ENCODE assay signal across 26 mouse cellular contexts in genomic region chr2:59752148-59752547, GRCm38 (mm10).
DNase-seq lines count a peak whose midpoint lies in the region; ATAC-seq and TF ChIP-seq lines count a peak whose summit lies in the region.
"Had no signal": no experiment of that assay in that cellular context is flagged by ENCODE, and none has a peak within 500 bp of the region (broad histone marks: within the 10 kb centered on the region; RNA-seq: fewer than 3 reads in every experiment).

No protein-coding gene starts in this region.

- H3K4me3 ChIP-seq in kidney, postnatal 0 days (replicated peaks; ENCODE audit: low read depth, low read length): no peak overlapping the region
- no peak overlapping the region for H3K4me3 ChIP-seq in embryonic facial prominence, embryonic 10.5 days
- no peak overlapping the region for H3K4me3 ChIP-seq in midbrain, embryonic 14.5 days (replicated peaks; ENCODE audit: low read depth, low read length)
- H3K4me3 ChIP-seq: embryonic facial prominence, embryonic 13.5 days; forebrain, embryonic 10.5 days; forebrain, embryonic 13.5 days; heart, adult 2 months; heart, embryonic 10.5 days; heart, embryonic 13.5 days had no signal

- H3K4me1 ChIP-seq in kidney, postnatal 0 days (replicated peaks; ENCODE audit: insufficient read depth, low read length): peaks cover 23% of the 10 kb centered on the region; the same call in 1 of the 2 replicates
- H3K4me1 ChIP-seq in embryonic facial prominence, embryonic 10.5 days: peaks cover 59% of the 10 kb centered on the region
- H3K4me1 ChIP-seq in midbrain, embryonic 14.5 days (ENCODE audit: control insufficient read depth, insufficient read depth, low read length): no peaks in the 10 kb centered on the region

- POLR2A ChIA-PET in Patski (lab: Charles Lee): interaction anchor here (0.6 to 1.2 kb wide), 2 partner anchors 14 to 79 kb away, joined by 3 to 4 read pairs; no protein-coding TSS in a partner anchor

- H3K27ac ChIP-seq in kidney, postnatal 0 days: peak overlapping the region; percentile 10; the same call in 1 of the 2 replicates
- peak overlapping the region; percentile 24; the same call in 1 of the 2 replicates for H3K27ac ChIP-seq in embryonic facial prominence, embryonic 10.5 days (replicated peaks)
- no peak overlapping the region for H3K27ac ChIP-seq in midbrain, embryonic 14.5 days (replicated peaks; ENCODE audit: low read depth, low read length)
- H3K27ac ChIP-seq: forebrain, embryonic 10.5 days; forebrain, embryonic 13.5 days; heart, adult 2 months; hindbrain, embryonic 14.5 days; hindbrain, postnatal 0 days had no signal

- DNase-seq in kidney, postnatal 0 days (ENCODE audit: low spot score): no peak
- no peak for DNase-seq in kidney, postnatal 10 days
- peak; percentile 63 for DNase-seq in Patski (ENCODE audit: low read depth, low spot score)
- no peak for DNase-seq in embryonic facial prominence, embryonic 10.5 days (ENCODE audit: low spot score)
- no peak for DNase-seq in midbrain, embryonic 14.5 days
- no peak for DNase-seq in cerebellum, adult 18-20 months
- DNase-seq: adrenal gland, adult 8-10 months; adrenal gland, postnatal 25 days; cerebellum, adult 11-12 months; cerebellum, adult 9-10 months; cerebellum, postnatal 14 days; gastrocnemius, postnatal 10 days; gastrocnemius, postnatal 36 days; heart, adult 2 months; heart, postnatal 14 days; heart, postnatal 4 days had no signal

- no peak overlapping the region for H3K9ac ChIP-seq in kidney, postnatal 0 days (ENCODE audit: low read depth, low read length)
- H3K9ac ChIP-seq in midbrain, embryonic 14.5 days (replicated peaks; ENCODE audit: low read length): no peak overlapping the region
- H3K9ac ChIP-seq: embryonic facial prominence, embryonic 13.5 days; forebrain, embryonic 13.5 days; heart, embryonic 13.5 days; hindbrain, embryonic 14.5 days had no signal

- 0 out of 2 replicates have a peak, but pooled peaks have one; percentile 34 for ATAC-seq in kidney, postnatal 0 days (replicated peaks; ENCODE audit: low FRiP score, low read depth)
- peak; percentile 91 for ATAC-seq in Patski
- no peak for ATAC-seq in midbrain, embryonic 14.5 days (ENCODE audit: low FRiP score, low TSS enrichment)
- ATAC-seq: activated CD4-positive, CD25-positive, alpha-beta regulatory T cell, adult 4 months; CD4-positive, CD25-positive, alpha-beta regulatory T cell, adult 4 months; forebrain, embryonic 13.5 days; forebrain, embryonic 16.5 days; hindbrain, postnatal 0 days had no signal

- H3K4me2 ChIP-seq in kidney, postnatal 0 days (ENCODE audit: low read length): no peak overlapping the region
- no peak overlapping the region for H3K4me2 ChIP-seq in midbrain, embryonic 14.5 days (ENCODE audit: low read length)
- H3K4me2 ChIP-seq: embryonic facial prominence, embryonic 13.5 days; forebrain, embryonic 13.5 days; heart, embryonic 13.5 days; hindbrain, embryonic 14.5 days had no signal

- H3K27me3 ChIP-seq in kidney, postnatal 0 days (ENCODE audit: insufficient read depth, low read length): no peaks in the 10 kb centered on the region
- no peaks in the 10 kb centered on the region for H3K27me3 ChIP-seq in Patski
- no peaks in the 10 kb centered on the region for H3K27me3 ChIP-seq in embryonic facial prominence, embryonic 10.5 days (replicated peaks; ENCODE audit: low read depth, poor library complexity, severe bottlenecking)
- H3K27me3 ChIP-seq in midbrain, embryonic 14.5 days (ENCODE audit: control insufficient read depth, insufficient read depth, low read length): no peaks in the 10 kb centered on the region
- H3K27me3 ChIP-seq: embryonic facial prominence, embryonic 13.5 days; forebrain, embryonic 13.5 days; heart, embryonic 13.5 days had no signal

- in situ Hi-C loops in Patski (cut with MboI; ENCODE audit: low pct_unique_long_range_greater_than_20kb): no loop called here

- H3K9me3 ChIP-seq in kidney, postnatal 0 days (replicated peaks; ENCODE audit: low read length): no peaks in the 10 kb centered on the region
- no peaks in the 10 kb centered on the region for H3K9me3 ChIP-seq in embryonic facial prominence, embryonic 10.5 days
- H3K9me3 ChIP-seq in midbrain, embryonic 14.5 days (ENCODE audit: control insufficient read depth, low read length): no peaks in the 10 kb centered on the region
- H3K9me3 ChIP-seq: embryonic facial prominence, embryonic 13.5 days; forebrain, embryonic 10.5 days; forebrain, embryonic 13.5 days; heart, embryonic 10.5 days; heart, embryonic 13.5 days had no signal

- no peaks in the 10 kb centered on the region for H3K36me3 ChIP-seq in kidney, postnatal 0 days (ENCODE audit: insufficient read depth, low read length)
- H3K36me3 ChIP-seq in embryonic facial prominence, embryonic 10.5 days (replicated peaks): peaks cover 8% of the 10 kb centered on the region
- H3K36me3 ChIP-seq in midbrain, embryonic 14.5 days (ENCODE audit: control insufficient read depth, insufficient read depth, low read length): no peaks in the 10 kb centered on the region
- H3K36me3 ChIP-seq: embryonic facial prominence, embryonic 13.5 days had no signal

- no peak for TF ChIP-seq CTCF in kidney, postnatal 0 days (IDR thresholded peaks at IDR 0.05; ENCODE audit: low read depth)
- no peak for TF ChIP-seq CTCF in Patski (IDR thresholded peaks at IDR 0.05)

- CTCF ChIA-PET in Patski (lab: Charles Lee): interaction anchor here (1.3 kb wide), 1 partner anchor 10 kb away, joined by 5 read pairs; no protein-coding TSS in a partner anchor

- 51% methylated on average over 7 of the region's 7 CpGs for WGBS in kidney, postnatal 0 days
- WGBS in embryonic facial prominence, embryonic 10.5 days: 90% methylated on average over 7 of the region's 7 CpGs
- 85% methylated on average over 7 of the region's 7 CpGs for WGBS in midbrain, embryonic 14.5 days
